Comparison of ENCODE assay signal across 8 mouse cellular contexts in the genomic region with DNA sequence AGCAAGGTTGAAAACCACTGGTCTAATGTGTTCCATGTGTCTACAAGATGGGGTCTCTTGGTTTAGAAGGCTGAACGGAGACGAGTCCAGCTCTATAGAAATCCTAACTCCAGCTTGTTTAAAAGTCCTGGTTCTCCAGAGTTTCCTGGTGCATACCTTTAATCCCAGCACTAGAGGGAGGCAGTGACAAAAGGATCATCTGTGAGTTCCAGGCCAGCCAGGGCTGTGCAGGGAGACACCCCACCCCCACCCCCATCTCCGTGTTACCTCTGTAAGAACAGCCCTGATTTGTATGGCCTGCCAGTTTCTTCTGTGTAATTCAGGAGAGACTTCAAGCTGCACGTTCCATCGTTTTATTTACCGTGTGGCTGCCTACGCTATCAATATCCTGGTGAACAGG. TPM values are rescaled to one million over a fixed set of nuclear protein-coding genes. Genes with fewer than 3 reads are reported as not detected.
DNase-seq lines count a peak whose midpoint lies in the region; ATAC-seq lines count a peak whose summit lies in the region.

No protein-coding gene starts in this region.

- no peaks in the 10 kb centered on the region for H3K9me3 ChIP-seq in midbrain, embryonic 13.5 days
- H3K9me3 ChIP-seq in midbrain, embryonic 11.5 days (ENCODE audit: control insufficient read depth, low read length), result no peaks in the 10 kb centered on the region
- H3K9me3 ChIP-seq in embryonic facial prominence, embryonic 10.5 days, result no peaks in the 10 kb centered on the region
- H3K9me3 ChIP-seq in midbrain, embryonic 15.5 days, result no peaks in the 10 kb centered on the region

- H3K27me3 ChIP-seq in midbrain, embryonic 13.5 days, result no peaks in the 10 kb centered on the region
- H3K27me3 ChIP-seq in midbrain, embryonic 11.5 days (ENCODE audit: control insufficient read depth, insufficient read depth, low read length), result no peaks in the 10 kb centered on the region
- no peaks in the 10 kb centered on the region for H3K27me3 ChIP-seq in embryonic facial prominence, embryonic 10.5 days (replicated peaks; ENCODE audit: low read depth, poor library complexity, severe bottlenecking)
- H3K27me3 ChIP-seq in midbrain, embryonic 15.5 days (replicated peaks), result no peaks in the 10 kb centered on the region

- H3K4me1 ChIP-seq in midbrain, embryonic 13.5 days (replicated peaks), result 0 out of 2 replicates have a peak, but pooled peaks cover 3% of the 10 kb centered on the region
- no peaks in the 10 kb centered on the region for H3K4me1 ChIP-seq in midbrain, embryonic 11.5 days (ENCODE audit: control insufficient read depth, insufficient read depth, low read length)
- peaks cover 28% of the 10 kb centered on the region for H3K4me1 ChIP-seq in embryonic facial prominence, embryonic 10.5 days
- H3K4me1 ChIP-seq in midbrain, embryonic 15.5 days, result no peaks in the 10 kb centered on the region

- H3K9ac ChIP-seq in midbrain, embryonic 13.5 days (replicated peaks), result no peak overlapping the region
- no peak overlapping the region for H3K9ac ChIP-seq in midbrain, embryonic 11.5 days (ENCODE audit: low read length)
- no peak overlapping the region for H3K9ac ChIP-seq in midbrain, embryonic 15.5 days

- no peak overlapping the region for H3K4me3 ChIP-seq in midbrain, embryonic 13.5 days (replicated peaks)
- no peak overlapping the region for H3K4me3 ChIP-seq in midbrain, embryonic 11.5 days (ENCODE audit: low read depth, low read length)
- no peak overlapping the region for H3K4me3 ChIP-seq in embryonic facial prominence, embryonic 10.5 days
- no peak overlapping the region for H3K4me3 ChIP-seq in midbrain, embryonic 15.5 days

- peaks cover 20% of the 10 kb centered on the region for H3K36me3 ChIP-seq in midbrain, embryonic 13.5 days
- H3K36me3 ChIP-seq in midbrain, embryonic 11.5 days (ENCODE audit: control insufficient read depth, insufficient read depth, low read length), result peaks cover 10% of the 10 kb centered on the region; the same call in 1 of the 2 replicates
- H3K36me3 ChIP-seq in embryonic facial prominence, embryonic 10.5 days (replicated peaks), result peaks cover 33% of the 10 kb centered on the region
- H3K36me3 ChIP-seq in midbrain, embryonic 15.5 days (replicated peaks), result peaks cover 5% of the 10 kb centered on the region; the same call in 1 of the 2 replicates

- no peak overlapping the region for H3K4me2 ChIP-seq in midbrain, embryonic 13.5 days (replicated peaks)
- H3K4me2 ChIP-seq in midbrain, embryonic 11.5 days, result no peak overlapping the region
- no peak overlapping the region for H3K4me2 ChIP-seq in midbrain, embryonic 15.5 days

- peak; percentile 50; the same call in 1 of the 2 replicates for ATAC-seq in midbrain, embryonic 13.5 days
- ATAC-seq in midbrain, embryonic 11.5 days (ENCODE audit: low FRiP score), result no peak
- 0 out of 2 replicates have a peak, but pooled peaks have one; percentile 37 for ATAC-seq in midbrain, embryonic 15.5 days (replicated peaks)

- no peak for DNase-seq in midbrain, embryonic 11.5 days (ENCODE audit: low spot score, missing footprints)
- DNase-seq in embryonic facial prominence, embryonic 10.5 days (ENCODE audit: low spot score), result peak; percentile 64
- peak; percentile 39 to 60 for DNase-seq in kidney, postnatal 25 days
- DNase-seq in layer of hippocampus, adult 9-10 months (ENCODE audit: low spot score), result no peak
- DNase-seq in spleen, postnatal 10 days (ENCODE audit: low spot score in 2 of 2), result no peak
- DNase-seq in c-Kit-positive CD71-positive TER-119-positive erythroid progenitor cells, embryonic 14.5 days (ENCODE audit: low spot score), result no peak

- WGBS in midbrain, embryonic 13.5 days, result 68% methylated on average over 7 of the region's 7 CpGs
- WGBS in midbrain, embryonic 11.5 days, result 67% methylated on average over 7 of the region's 7 CpGs
- WGBS in embryonic facial prominence, embryonic 10.5 days, result 54% methylated on average over 7 of the region's 7 CpGs
- 54% methylated on average over 7 of the region's 7 CpGs for WGBS in midbrain, embryonic 15.5 days

- no peak overlapping the region for H3K27ac ChIP-seq in midbrain, embryonic 13.5 days
- no peak overlapping the region for H3K27ac ChIP-seq in midbrain, embryonic 11.5 days (ENCODE audit: low read depth, low read length)
- peak overlapping the region; percentile 40 for H3K27ac ChIP-seq in embryonic facial prominence, embryonic 10.5 days (replicated peaks)
- no peak overlapping the region for H3K27ac ChIP-seq in midbrain, embryonic 15.5 days

RNA-seq across cellular contexts. Expression of a gene that starts 8.7 kb away (rescaled TPM):
- polyA plus RNA-seq in midbrain, embryonic 13.5 days (2015; fragmentation: Nextera tagmentation; extraction: Ambion mirVana), result 1.2 TPM in 1 of 2 replicates, not detected in the other
- polyA plus RNA-seq in midbrain, embryonic 11.5 days (2014; fragmentation: Nextera tagmentation; extraction: Ambion mirVana), result 0.65 TPM in 1 of 2 replicates, not detected in the other
- polyA plus RNA-seq in embryonic facial prominence, embryonic 10.5 days (2016; fragmentation: Nextera tagmentation; extraction: Ambion mirVana), result 2.1 and 2.6 TPM in 2 replicates
- 1.2 and 1.9 TPM in 2 replicates for polyA plus RNA-seq in midbrain, embryonic 15.5 days (2015; fragmentation: Nextera tagmentation; extraction: Ambion mirVana)

RNA-seq across cellular contexts. Expression of a gene that starts 49.1 kb away (rescaled TPM):
- polyA plus RNA-seq in midbrain, embryonic 13.5 days (2015; fragmentation: Nextera tagmentation; extraction: Ambion mirVana), result 0.82 and 1.5 TPM in 2 replicates
- 0.29 and 0.48 TPM in 2 replicates for polyA plus RNA-seq in midbrain, embryonic 11.5 days (2014; fragmentation: Nextera tagmentation; extraction: Ambion mirVana)
- polyA plus RNA-seq in embryonic facial prominence, embryonic 10.5 days (2016; fragmentation: Nextera tagmentation; extraction: Ambion mirVana), result 0.24 and 0.26 TPM in 2 replicates
- polyA plus RNA-seq in midbrain, embryonic 15.5 days (2015; fragmentation: Nextera tagmentation; extraction: Ambion mirVana), result 2.7 and 2.9 TPM in 2 replicates

Comparison
In these comparisons a context has a peak if more than half of its experiments do, and no peak if none do; other contexts are left out.
1. DNase-seq: peak in embryonic facial prominence, embryonic 10.5 days (single experiment) and kidney, postnatal 25 days (2 of 2); none in midbrain, embryonic 11.5 days (single experiment), layer of hippocampus, adult 9-10 months (single experiment), spleen, postnatal 10 days (0 of 2) and c-Kit-positive CD71-positive TER-119-positive erythroid progenitor cells, embryonic 14.5 days (single experiment).